Mouse (Mus musculus): Measurements from ENCODE around the gene Ppp1r12b. TPM values are rescaled to one million over a fixed set of nuclear protein-coding genes. Genes with fewer than 3 reads are reported as not detected.

Gene Ppp1r12b
- polyA plus RNA-seq, 1 experiment = 22.2 TPM

- Histone ChIP-seq H3K4me3 (replicated peaks; ENCODE audit: insufficient read depth, low read depth, low read length) (no peak overlapping the region), H3K27me3 (ENCODE audit: control insufficient read depth, insufficient read depth, low read length) (no peaks in the 10 kb centered on the region), H3K4me1 (ENCODE audit: control insufficient read depth, insufficient read depth, low read length) (peaks cover 18% of the 10 kb centered on the region), H3K27ac (ENCODE audit: insufficient read depth, low read length) (no peak overlapping the region)
- no peak for DNase-seq
- no peak for TF ChIP-seq CTCF (IDR thresholded peaks at IDR 0.05; ENCODE audit: borderline replicate concordance, insufficient read depth, low read depth, low read length)
- TF ChIP-seq POLR2A (IDR thresholded peaks at IDR 0.05; ENCODE audit: borderline replicate concordance, insufficient read depth, low read length) = no peak
- 82% methylated on average over 7 of the region's 7 CpGs for WGBS
These were observed 213.6 kb downstream of the Ppp1r12b start for GRCm38 (mm10) chr1:134741946-134742661.

DNA sequence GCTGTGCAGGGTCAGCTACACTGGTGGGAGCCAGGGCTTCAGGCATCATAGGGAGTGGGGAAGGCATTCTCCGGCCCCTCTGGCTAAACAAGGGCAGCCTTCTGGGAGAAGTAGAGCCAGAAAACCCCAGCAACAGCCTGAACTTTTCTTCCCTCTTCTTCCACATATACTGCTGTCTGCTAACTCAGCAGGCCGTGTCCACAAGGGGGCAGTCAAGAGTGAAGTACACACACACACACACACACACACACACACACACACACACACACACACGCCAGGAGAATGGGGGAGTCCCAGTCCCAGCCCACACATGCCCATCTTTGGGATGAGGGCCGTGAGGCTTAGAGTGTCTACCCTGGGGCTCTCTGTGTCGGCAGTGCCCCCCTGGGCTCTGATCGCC is 214.3 kb downstream of the Ppp1r12b start:
- DNase-seq = peak in 1 of 2 experiments; percentile 43
- Histone ChIP-seq H3K27me3 (ENCODE audit: control insufficient read depth, insufficient read depth, low read length) (no peaks in the 10 kb centered on the region), H3K27ac (ENCODE audit: insufficient read depth, low read length) (no peak overlapping the region), H3K4me3 (replicated peaks; ENCODE audit: insufficient read depth, low read depth, low read length) (no peak overlapping the region), H3K4me1 (ENCODE audit: control insufficient read depth, insufficient read depth, low read length) (peaks cover 22% of the 10 kb centered on the region)
- WGBS = 88% methylated on average over 6 of the region's 6 CpGs
- TF ChIP-seq POLR2A (IDR thresholded peaks at IDR 0.05; ENCODE audit: borderline replicate concordance, insufficient read depth, low read length) = no peak
- peak; percentile 48; the same call in 1 of the 2 replicates for TF ChIP-seq CTCF (IDR thresholded peaks at IDR 0.05; ENCODE audit: borderline replicate concordance, insufficient read depth, low read depth, low read length)

DNA sequence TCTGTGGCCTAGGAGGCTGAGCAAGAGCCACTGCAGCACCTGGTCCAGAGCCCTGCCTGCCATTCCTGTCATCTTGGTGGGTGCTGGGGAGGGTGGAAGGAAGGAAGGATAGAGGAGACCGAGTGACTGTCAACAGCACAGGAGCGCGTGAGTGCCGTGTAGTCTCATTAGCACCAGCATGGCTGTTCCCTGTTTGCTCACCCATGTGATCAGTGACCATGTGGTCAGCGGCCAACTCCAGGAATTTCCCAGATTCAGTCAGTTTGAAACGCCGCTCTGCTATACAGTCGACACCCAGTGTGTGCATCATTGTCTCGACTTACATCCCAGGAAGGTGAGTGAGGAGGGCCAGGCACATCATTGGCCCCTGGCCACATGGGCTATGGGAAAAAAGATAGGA is 218.3 kb downstream of the Ppp1r12b start:
- Histone ChIP-seq H3K4me3 (replicated peaks; ENCODE audit: insufficient read depth, low read depth, low read length) (no peak overlapping the region), H3K27ac (ENCODE audit: insufficient read depth, low read length) (peak overlapping the region; percentile 25), H3K27me3 (ENCODE audit: control insufficient read depth, insufficient read depth, low read length) (no peaks in the 10 kb centered on the region), H3K4me1 (ENCODE audit: control insufficient read depth, insufficient read depth, low read length) (peaks cover 27% of the 10 kb centered on the region)
- DNase-seq = peak; percentile 59 to 61
- TF ChIP-seq CTCF (IDR thresholded peaks at IDR 0.05; ENCODE audit: borderline replicate concordance, insufficient read depth, low read depth, low read length) (no peak), POLR2A (IDR thresholded peaks at IDR 0.05; ENCODE audit: borderline replicate concordance, insufficient read depth, low read length) (no peak)
- 12% methylated on average over 9 of the region's 9 CpGs for WGBS

DNA sequence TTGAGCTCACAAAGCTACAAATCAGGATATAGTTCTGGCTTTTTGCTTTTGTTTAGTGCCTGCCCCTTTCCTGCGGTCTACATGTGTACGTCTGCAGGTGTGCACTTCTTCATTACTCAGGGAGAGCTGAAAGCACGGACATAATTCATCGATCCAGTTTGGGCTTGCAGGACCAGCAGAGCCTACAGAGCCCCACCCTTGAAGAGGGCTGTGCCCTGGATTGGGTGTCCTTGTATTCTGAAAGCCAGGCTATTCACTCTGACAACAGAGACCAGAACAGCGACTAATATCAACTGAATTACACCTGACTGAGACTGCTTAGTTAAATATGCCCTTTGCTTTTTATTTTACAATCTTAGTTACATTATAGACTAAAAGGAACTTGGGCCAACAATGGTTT is 222.1 kb downstream of the Ppp1r12b start:
- Histone ChIP-seq H3K27ac (ENCODE audit: insufficient read depth, low read length) (no peak overlapping the region), H3K4me3 (replicated peaks; ENCODE audit: insufficient read depth, low read depth, low read length) (no peak overlapping the region), H3K27me3 (ENCODE audit: control insufficient read depth, insufficient read depth, low read length) (no peaks in the 10 kb centered on the region), H3K4me1 (ENCODE audit: control insufficient read depth, insufficient read depth, low read length) (peaks cover 33% of the 10 kb centered on the region)
- no peak for TF ChIP-seq CTCF (IDR thresholded peaks at IDR 0.05; ENCODE audit: borderline replicate concordance, insufficient read depth, low read depth, low read length)
- no peak for TF ChIP-seq POLR2A (IDR thresholded peaks at IDR 0.05; ENCODE audit: borderline replicate concordance, insufficient read depth, low read length)
- DNase-seq = no peak
- WGBS = 77% methylated on average over 5 of the region's 5 CpGs

GRCm38 (mm10) chr1:134727256-134727655 is 228.5 kb downstream of the Ppp1r12b start:
- TF ChIP-seq CTCF (IDR thresholded peaks at IDR 0.05; ENCODE audit: borderline replicate concordance, insufficient read depth, low read depth, low read length) = no peak
- no peak for TF ChIP-seq POLR2A (IDR thresholded peaks at IDR 0.05; ENCODE audit: borderline replicate concordance, insufficient read depth, low read length)
- no peak overlapping the region for H3K4me3 ChIP-seq (replicated peaks; ENCODE audit: insufficient read depth, low read depth, low read length)
- peak; percentile 73 to 75 for DNase-seq
- peaks cover 72% of the 10 kb centered on the region for H3K4me1 ChIP-seq (ENCODE audit: control insufficient read depth, insufficient read depth, low read length)
- 22% methylated on average over 8 of the region's 8 CpGs for WGBS
- peak overlapping the region; percentile 76 for H3K27ac ChIP-seq (ENCODE audit: insufficient read depth, low read length)
- H3K27me3 ChIP-seq (ENCODE audit: control insufficient read depth, insufficient read depth, low read length) = no peaks in the 10 kb centered on the region

DNA sequence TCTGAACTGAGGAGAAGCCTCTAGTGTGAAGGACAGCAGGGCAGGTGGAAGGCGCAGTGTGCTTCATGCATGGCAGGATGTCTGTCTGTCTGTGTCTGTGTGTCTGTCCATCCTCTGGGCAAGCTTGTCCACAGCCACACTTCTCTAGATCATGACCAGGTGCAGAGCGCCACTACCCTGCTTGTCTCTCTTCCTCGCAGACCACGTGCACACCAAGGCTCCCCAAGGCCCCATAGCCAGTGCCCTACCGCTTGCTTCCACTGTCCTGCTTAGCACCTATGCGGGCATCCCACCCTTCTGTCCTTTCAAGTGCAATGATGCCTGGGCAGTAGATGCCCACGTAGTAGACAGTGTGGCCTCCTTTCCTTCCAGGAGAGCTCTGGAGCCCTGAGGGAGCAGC is 229.3 kb downstream of the Ppp1r12b start:
- peak overlapping the region; percentile 76 for H3K27ac ChIP-seq (ENCODE audit: insufficient read depth, low read length)
- 70% methylated on average over 7 of the region's 7 CpGs for WGBS
- TF ChIP-seq POLR2A (IDR thresholded peaks at IDR 0.05; ENCODE audit: borderline replicate concordance, insufficient read depth, low read length) = no peak

DNA sequence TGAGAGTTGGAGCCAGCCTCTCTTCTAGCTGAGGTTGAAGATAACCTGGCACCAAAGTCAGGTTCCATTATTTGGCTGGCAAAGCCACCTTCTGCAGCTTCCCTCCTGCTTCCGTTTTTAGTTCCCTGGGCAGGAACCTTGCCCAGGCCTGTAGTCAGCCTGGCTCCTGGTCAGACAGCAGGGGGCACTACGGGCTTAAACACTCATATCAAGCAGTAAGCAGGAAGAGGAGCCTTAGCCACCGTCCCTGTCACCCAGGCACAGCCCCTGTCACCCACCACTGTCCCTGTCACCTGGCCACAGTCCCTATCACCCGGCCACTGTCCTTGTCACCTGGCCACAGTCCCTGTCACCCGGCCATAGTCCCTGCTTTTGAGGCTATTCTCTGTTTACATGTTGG is 230.5 kb downstream of the Ppp1r12b start:
- peaks cover 90% of the 10 kb centered on the region for H3K4me1 ChIP-seq (ENCODE audit: control insufficient read depth, insufficient read depth, low read length)
- no peaks in the 10 kb centered on the region for H3K27me3 ChIP-seq (ENCODE audit: control insufficient read depth, insufficient read depth, low read length)
- peak; percentile 64 for TF ChIP-seq CTCF (IDR thresholded peaks at IDR 0.05; ENCODE audit: borderline replicate concordance, insufficient read depth, low read depth, low read length)
- peak; percentile 13; the same call in 1 of the 2 replicates for TF ChIP-seq POLR2A (IDR thresholded peaks at IDR 0.05; ENCODE audit: borderline replicate concordance, insufficient read depth, low read length)
- no peak overlapping the region for H3K4me3 ChIP-seq (replicated peaks; ENCODE audit: insufficient read depth, low read depth, low read length)
- H3K27ac ChIP-seq (ENCODE audit: insufficient read depth, low read length) = peak overlapping the region; percentile 83
- peak; percentile 90 to 95 for DNase-seq
- WGBS = 3% methylated on average over 5 of the region's 5 CpGs

More for the DNA sequence above, 229.3 kb downstream of the Ppp1r12b start:
- H3K4me1 ChIP-seq (ENCODE audit: control insufficient read depth, insufficient read depth, low read length) = peaks cover 79% of the 10 kb centered on the region
- H3K27me3 ChIP-seq (ENCODE audit: control insufficient read depth, insufficient read depth, low read length) = no peaks in the 10 kb centered on the region
- no peak for DNase-seq
- H3K4me3 ChIP-seq (replicated peaks; ENCODE audit: insufficient read depth, low read depth, low read length) = no peak overlapping the region

DNA sequence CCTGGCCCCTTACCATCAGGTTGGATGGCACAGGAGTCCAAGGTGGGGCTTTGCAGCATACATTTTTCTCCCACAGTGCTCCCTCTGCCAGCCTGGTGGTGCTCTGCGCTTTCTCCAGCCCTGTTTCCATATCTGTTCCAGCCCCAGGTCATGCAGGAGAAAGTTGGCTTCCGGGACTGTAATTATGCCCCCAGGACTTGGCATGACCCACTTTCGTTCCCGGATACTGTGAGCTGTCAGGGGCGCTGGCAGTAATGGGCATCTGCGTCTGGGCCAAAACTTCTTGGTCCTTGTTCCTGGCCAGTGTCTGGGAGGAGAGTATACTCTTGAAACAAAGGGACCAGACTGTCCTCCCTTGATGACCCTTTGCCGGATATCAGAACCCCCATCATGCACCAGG is 232.9 kb downstream of the Ppp1r12b start:
- DNase-seq = peak; percentile 82 to 92
- TF ChIP-seq POLR2A (IDR thresholded peaks at IDR 0.05; ENCODE audit: borderline replicate concordance, insufficient read depth, low read length) (no peak), CTCF (IDR thresholded peaks at IDR 0.05; ENCODE audit: borderline replicate concordance, insufficient read depth, low read depth, low read length) (peak; percentile 28; the same call in 1 of the 2 replicates)
- peaks cover 92% of the 10 kb centered on the region for H3K4me1 ChIP-seq (ENCODE audit: control insufficient read depth, insufficient read depth, low read length)
- H3K27me3 ChIP-seq (ENCODE audit: control insufficient read depth, insufficient read depth, low read length) = no peaks in the 10 kb centered on the region
- H3K4me3 ChIP-seq (replicated peaks; ENCODE audit: insufficient read depth, low read depth, low read length) = no peak overlapping the region
- H3K27ac ChIP-seq (ENCODE audit: insufficient read depth, low read length) = peak overlapping the region; percentile 81
- WGBS = 9% methylated on average over 7 of the region's 7 CpGs
